Mouse (Mus musculus) heart, embryonic 15.5 days (tissue): Measurements from ENCODE around the gene Cd80. TPM values are rescaled to one million over a fixed set of nuclear protein-coding genes. Genes with fewer than 3 reads are reported as not detected.
"Not testable (repeated sequence)": the region's sequence is repeated elsewhere in the genome, so short reads cannot be mapped to it uniquely, and the experiment has no call there.

Source experiments
- ATAC-seq: fragments of 200-750 bp; cut with Nextera tagmentation; replicated peaks from 2 replicates; pipeline ENCODE4 v1.8.0; 2017; ENCODE audit warnings: low read depth, moderate TSS enrichment; ENCODE audit not compliant: insufficient number of reproducible peaks, insufficient read depth, low FRiP score
- H3K27ac ChIP-seq: fragments of 300-500 bp; sonication (generic); 2 replicates; pipeline ENCODE4 v1.5.1; 2015; ENCODE audit warnings: mild to moderate bottlenecking, inconsistent platforms
- H3K27me3 ChIP-seq: fragments of 300-500 bp; sonication (generic); 2 replicates; pipeline ENCODE4 v1.6.1; 2015; ENCODE audit warnings: inconsistent platforms
- H3K36me3 ChIP-seq: fragments of 300-500 bp; sonication (generic); 2 replicates; pipeline ENCODE4 v1.6.1; 2015; ENCODE audit warnings: mild to moderate bottlenecking, inconsistent platforms
- H3K4me1 ChIP-seq: fragments of 300-500 bp; sonication (generic); replicated peaks from 2 replicates; pipeline ENCODE4 v1.6.1; 2015; ENCODE audit warnings: inconsistent platforms
- H3K4me2 ChIP-seq: fragments of 300-500 bp; sonication (generic); 2 replicates; pipeline ENCODE4 v1.6.1; 2015; ENCODE audit warnings: inconsistent platforms, mild to moderate bottlenecking, moderate library complexity
- H3K4me3 ChIP-seq: fragments of 300-500 bp; sonication (generic); 2 replicates; pipeline ENCODE4 v1.5.1; 2015; ENCODE audit warnings: mild to moderate bottlenecking, inconsistent platforms
- H3K9ac ChIP-seq: fragments of 300-500 bp; sonication (generic); 2 replicates; pipeline ENCODE4 v1.6.1; 2015; ENCODE audit warnings: mild to moderate bottlenecking, inconsistent platforms
- H3K9me3 ChIP-seq: fragments of 300-500 bp; sonication (generic); replicated peaks from 2 replicates; pipeline ENCODE4 v1.6.1; 2016; ENCODE audit warnings: inconsistent platforms
- WGBS: fragments of 180-500 bp; shearing (Covaris S2); methylation state at CpG from one replicate; pipeline ENCODE4 v1.1.7; 2015; ENCODE audit warnings: mixed read lengths; 5-methylcytosine and 5-hydroxymethylcytosine counted together
- polyA plus RNA-seq: library from polyadenylated mRNA; unstranded; fragments of >200 nt; fragmentation: Nextera tagmentation; extraction: Ambion mirVana; gene quantifications from 2 replicates; pipeline ENCODE4 v1.2.1, GENCODE M21; 2015

The Cd80 gene
- polyA plus RNA-seq, 1 experiment from 2014 or later, result 0.53 TPM

GRCm38 (mm10) chr16:38434295-38434795 lies 21.0 kb upstream of the Cd80 start:
- 86% methylated on average over 4 of the region's 4 CpGs for whole genome bisulfite sequencing
- H3K36me3 ChIP-seq, result no peaks in the 10 kb centered on the region
- H3K9ac ChIP-seq, result no peak overlapping the region
- H3K27me3 ChIP-seq, result no peaks in the 10 kb centered on the region
- no peak overlapping the region for H3K4me2 ChIP-seq
- H3K9me3 ChIP-seq, result no peaks in the 10 kb centered on the region
- H3K27ac ChIP-seq, result no peak overlapping the region
- H3K4me1 ChIP-seq, result peaks cover 11% of the 10 kb centered on the region
- ATAC-seq, result no peak
- H3K4me3 ChIP-seq, result no peak overlapping the region

- Histone ChIP-seq H3K27me3 (no peaks in the 10 kb centered on the region), H3K9me3 (no peaks in the 10 kb centered on the region), H3K9ac (no peak overlapping the region), H3K36me3 (peaks cover 3% of the 10 kb centered on the region; the same call in 1 of the 2 replicates), H3K4me1 (no peaks in the 10 kb centered on the region), H3K27ac (no peak overlapping the region), H3K4me2 (no peak overlapping the region), H3K4me3 (no peak overlapping the region)
- WGBS, result 73% methylated on average over 1 of the region's 1 CpGs
- no peak for ATAC-seq
Measured at GRCm38 (mm10) chr16:38439190-38439589, 16.2 kb upstream of the Cd80 start.

GRCm38 (mm10) chr16:38440403-38440802 lies 15.0 kb upstream of the Cd80 start:
- H3K9ac ChIP-seq, result no peak overlapping the region
- H3K27ac ChIP-seq, result no peak overlapping the region
- 54% methylated on average over 6 of the region's 6 CpGs for WGBS
- no peaks in the 10 kb centered on the region for H3K9me3 ChIP-seq
- peaks cover 15% of the 10 kb centered on the region for H3K36me3 ChIP-seq
- H3K4me2 ChIP-seq, result no peak overlapping the region
- H3K4me1 ChIP-seq, result no peaks in the 10 kb centered on the region
- no peak for ATAC-seq
- no peaks in the 10 kb centered on the region for H3K27me3 ChIP-seq
- H3K4me3 ChIP-seq, result no peak overlapping the region

GRCm38 (mm10) chr16:38441611-38442010 lies 13.8 kb upstream of the Cd80 start:
- Histone ChIP-seq H3K27me3 (no peaks in the 10 kb centered on the region), H3K36me3 (peaks cover 27% of the 10 kb centered on the region), H3K9me3 (no peaks in the 10 kb centered on the region), H3K27ac (no peak overlapping the region), H3K4me3 (no peak overlapping the region), H3K4me2 (no peak overlapping the region), H3K4me1 (no peaks in the 10 kb centered on the region), H3K9ac (no peak overlapping the region)
- 77% methylated on average over 5 of the region's 5 CpGs for WGBS
- no peak for ATAC-seq

- WGBS, result 78% methylated on average over 8 of the region's 8 CpGs
Measured at GRCm38 (mm10) chr16:38442216-38442615, 13.1 kb upstream of the Cd80 start.

GRCm38 (mm10) chr16:38443721-38444464 lies 11.5 kb upstream of the Cd80 start:
- Histone ChIP-seq H3K27me3 (no peaks in the 10 kb centered on the region), H3K36me3 (peaks cover 47% of the 10 kb centered on the region), H3K9me3 (no peaks in the 10 kb centered on the region), H3K4me1 (no peaks in the 10 kb centered on the region), H3K4me2 (no peak overlapping the region), H3K4me3 (no peak overlapping the region), H3K27ac (no peak overlapping the region), H3K9ac (no peak overlapping the region)
- 94% methylated on average over 7 of the region's 7 CpGs for WGBS
- ATAC-seq, result no peak

More at GRCm38 (mm10) chr16:38442216-38442615, 13.1 kb upstream of the Cd80 start:
- ATAC-seq, result no peak
- H3K36me3 ChIP-seq, result peaks cover 33% of the 10 kb centered on the region
- H3K9me3 ChIP-seq, result no peaks in the 10 kb centered on the region
- H3K4me2 ChIP-seq, result no peak overlapping the region
- H3K4me1 ChIP-seq, result no peaks in the 10 kb centered on the region
- H3K4me3 ChIP-seq, result no peak overlapping the region
- H3K27ac ChIP-seq, result no peak overlapping the region
- H3K27me3 ChIP-seq, result no peaks in the 10 kb centered on the region
- no peak overlapping the region for H3K9ac ChIP-seq

GRCm38 (mm10) chr16:38445046-38445445 lies 10.3 kb upstream of the Cd80 start:
- H3K27me3 ChIP-seq, result no peaks in the 10 kb centered on the region
- H3K4me2 ChIP-seq, result no peak overlapping the region
- H3K36me3 ChIP-seq, result peaks cover 53% of the 10 kb centered on the region
- WGBS, result 91% methylated on average over 1 of the region's 1 CpGs
- no peaks in the 10 kb centered on the region for H3K9me3 ChIP-seq
- H3K27ac ChIP-seq, result no peak overlapping the region
- no peak for ATAC-seq
- H3K4me3 ChIP-seq, result no peak overlapping the region
- no peak overlapping the region for H3K9ac ChIP-seq
- H3K4me1 ChIP-seq, result no peaks in the 10 kb centered on the region

GRCm38 (mm10) chr16:38445576-38445975 lies 9.8 kb upstream of the Cd80 start:
- Histone ChIP-seq H3K9me3 (no peaks in the 10 kb centered on the region), H3K4me1 (no peaks in the 10 kb centered on the region), H3K36me3 (peaks cover 56% of the 10 kb centered on the region), H3K27me3 (no peaks in the 10 kb centered on the region), H3K27ac (no peak overlapping the region), H3K4me2 (no peak overlapping the region), H3K4me3 (no peak overlapping the region), H3K9ac (no peak overlapping the region)
- ATAC-seq, result no peak
- 93% methylated on average over 20 of the region's 20 CpGs for WGBS

- not testable (repeated sequence) for H3K4me3 ChIP-seq, H3K4me2 ChIP-seq, H3K9me3 ChIP-seq, H3K4me1 ChIP-seq, ATAC-seq, H3K9ac ChIP-seq, H3K27me3 ChIP-seq, H3K27ac ChIP-seq
- peaks cover 56% of the 10 kb centered on the region for H3K36me3 ChIP-seq
- WGBS, result 94% methylated on average over 2 of the region's 2 CpGs
Measured at GRCm38 (mm10) chr16:38446141-38446540, 9.2 kb upstream of the Cd80 start.

GRCm38 (mm10) chr16:38447366-38447765 lies 8.0 kb upstream of the Cd80 start:
- Histone ChIP-seq H3K27me3 (no peaks in the 10 kb centered on the region), H3K4me1 (peaks cover 9% of the 10 kb centered on the region), H3K4me3 (no peak overlapping the region), H3K4me2 (no peak overlapping the region), H3K9ac (no peak overlapping the region), H3K27ac (no peak overlapping the region), H3K9me3 (no peaks in the 10 kb centered on the region), H3K36me3 (peaks cover 56% of the 10 kb centered on the region)
- ATAC-seq, result no peak
- WGBS, result 84% methylated on average over 21 of the region's 21 CpGs

- Histone ChIP-seq H3K9me3 (no peaks in the 10 kb centered on the region), H3K27ac (no peak overlapping the region), H3K4me2 (no peak overlapping the region), H3K27me3 (no peaks in the 10 kb centered on the region), H3K9ac (no peak overlapping the region), H3K4me1 (peaks cover 12% of the 10 kb centered on the region), H3K4me3 (no peak overlapping the region), H3K36me3 (peaks cover 56% of the 10 kb centered on the region)
- 92% methylated on average over 12 of the region's 12 CpGs for WGBS
- ATAC-seq, result no peak
Measured at GRCm38 (mm10) chr16:38448458-38448857, 6.9 kb upstream of the Cd80 start.

GRCm38 (mm10) chr16:38450707-38451106 lies 4.7 kb upstream of the Cd80 start:
- ATAC-seq, result no peak
- no peak overlapping the region for H3K9ac ChIP-seq
- peaks cover 12% of the 10 kb centered on the region for H3K4me1 ChIP-seq
- H3K27me3 ChIP-seq, result no peaks in the 10 kb centered on the region
- peaks cover 38% of the 10 kb centered on the region for H3K36me3 ChIP-seq
- H3K9me3 ChIP-seq, result no peaks in the 10 kb centered on the region
- no peak overlapping the region for H3K4me3 ChIP-seq
- WGBS, result 88% methylated on average over 7 of the region's 7 CpGs
- H3K4me2 ChIP-seq, result no peak overlapping the region
- H3K27ac ChIP-seq, result no peak overlapping the region
